Mouse (Mus musculus) large intestine, adult 2 months (tissue): Measurements from ENCODE around the gene Osbpl10. TPM values are rescaled to one million over a fixed set of nuclear protein-coding genes. Genes with fewer than 3 reads are reported as not detected.
"Not testable (repeated sequence)": the region's sequence is repeated elsewhere in the genome, so short reads cannot be mapped to it uniquely, and the experiment has no call there.

Experiments
- DNase-seq: peaks from one replicate; pipeline ENCODE4 v3.0.0-alpha.2; 2012; ENCODE audit warnings: low read depth, low spot score
- WGBS: fragments of 180-500 bp; shearing (Covaris S2); methylation state at CpG from one replicate; pipeline ENCODE4 v1.1.7; 2018; 5-methylcytosine and 5-hydroxymethylcytosine counted together
- polyA plus RNA-seq: library from polyadenylated mRNA; depleted of rRNA; stranded (reverse); fragments of >200 nt; gene quantifications from 2 replicates; pipeline ENCODE4 v1.2.3, GENCODE M21; 2012; rRNA removed

Osbpl10 gene
- polyA plus RNA-seq, 1 experiment: 13.2 TPM

DNA sequence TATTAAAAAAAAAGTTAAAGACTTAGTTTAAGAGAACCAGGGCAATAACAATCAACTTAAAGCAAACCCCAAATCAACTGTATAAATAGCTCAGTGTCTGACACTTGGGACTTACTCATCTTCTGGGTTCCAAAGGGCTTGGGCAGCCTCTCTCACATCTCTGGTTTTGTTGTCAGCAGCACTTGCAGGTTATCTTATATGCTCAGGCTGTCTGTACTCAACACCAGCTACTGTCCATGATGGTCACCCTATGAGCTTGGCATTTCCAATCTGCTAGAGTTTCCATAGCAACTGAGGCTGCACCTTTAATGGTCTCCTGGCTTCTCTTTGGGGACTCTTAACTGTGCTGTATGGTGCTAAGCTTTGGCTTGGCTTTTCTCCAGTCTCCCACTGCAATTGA is 259.6 kb downstream of the Osbpl10 start:
- no peak for DNase-seq

DNA sequence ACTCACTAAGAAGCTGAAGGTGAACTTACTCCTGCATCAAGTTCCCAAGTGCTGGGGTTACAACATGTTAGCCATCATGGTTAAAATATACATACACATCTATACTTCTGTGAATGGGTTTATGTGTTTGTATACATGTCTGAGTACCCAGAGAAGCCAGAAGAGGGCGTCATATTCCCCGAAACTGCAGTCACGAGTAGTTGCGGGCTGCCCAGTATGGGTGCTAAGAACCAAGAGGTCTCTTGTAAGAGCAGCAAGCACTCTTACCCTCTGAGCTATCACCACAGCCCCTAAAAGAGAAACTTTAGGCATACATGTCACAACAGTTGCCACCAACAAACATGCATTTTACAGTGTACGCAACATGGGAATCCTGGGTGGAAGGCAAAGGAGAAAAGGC is 261.5 kb downstream of the Osbpl10 start:
- no peak for DNase-seq
- WGBS: 94% methylated on average over 5 of the region's 5 CpGs

DNA sequence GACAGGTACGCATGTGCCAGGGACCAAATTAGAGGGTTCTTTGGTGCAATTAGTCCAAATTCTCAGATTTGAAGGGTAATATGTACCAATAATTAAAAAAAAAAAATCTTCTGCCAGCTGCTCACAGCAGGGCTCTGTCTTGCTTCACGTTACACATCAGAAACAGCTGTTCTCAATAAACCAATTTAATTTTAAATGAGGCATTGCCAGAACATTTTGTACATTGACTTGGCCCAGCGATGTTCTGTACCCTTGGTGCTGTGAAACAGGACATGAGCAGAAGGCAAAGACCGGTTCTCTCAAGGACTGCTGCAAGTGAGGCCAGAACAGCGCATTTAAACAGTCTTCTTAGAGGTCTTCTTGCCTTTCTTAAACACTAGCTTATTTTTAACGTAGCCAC is 265.3 kb downstream of the Osbpl10 start:
- DNase-seq: no peak
- 86% methylated on average over 6 of the region's 6 CpGs for WGBS

DNA sequence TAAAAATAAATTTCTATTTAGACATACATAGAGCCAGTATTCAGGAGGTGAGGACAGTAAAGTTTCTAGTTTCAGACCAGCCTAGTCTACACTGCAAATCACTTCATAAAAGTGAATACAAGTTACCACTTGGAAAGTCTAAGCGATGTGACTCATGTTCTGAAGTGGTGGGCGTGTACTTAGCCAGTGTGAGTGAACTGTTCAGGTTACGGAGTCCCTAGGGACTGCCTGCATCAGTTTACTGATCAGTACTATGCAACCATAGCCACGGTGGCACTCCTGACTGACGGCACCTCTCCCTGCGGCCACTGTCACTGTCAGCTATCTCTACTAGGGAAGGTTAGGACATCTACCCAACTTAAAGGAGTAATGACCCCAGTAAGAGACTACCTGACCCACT is 266.7 kb downstream of the Osbpl10 start:
- DNase-seq: no peak
- 70% methylated on average over 6 of the region's 6 CpGs for WGBS

DNA sequence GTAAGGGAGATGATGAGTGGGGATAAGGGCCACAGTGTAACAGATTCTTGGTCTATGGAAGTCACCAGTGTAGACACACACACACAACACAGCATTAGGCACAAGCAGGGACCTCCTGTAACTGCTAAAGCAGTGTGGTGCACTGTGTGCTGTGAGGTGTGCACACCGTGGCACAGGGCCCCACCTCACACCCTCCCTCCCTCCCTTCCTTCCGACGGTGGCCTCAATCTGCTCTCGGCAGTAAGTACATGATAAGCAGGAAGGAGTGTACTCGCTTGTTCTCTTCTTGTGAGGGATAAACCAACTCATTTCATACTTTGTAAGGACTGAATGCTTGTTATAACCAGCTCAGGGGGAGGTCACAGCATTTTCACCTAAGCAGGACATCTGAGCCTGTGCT is 270.8 kb downstream of the Osbpl10 start:
- DNase-seq: no peak
- WGBS: 53% methylated on average over 5 of the region's 5 CpGs

DNA sequence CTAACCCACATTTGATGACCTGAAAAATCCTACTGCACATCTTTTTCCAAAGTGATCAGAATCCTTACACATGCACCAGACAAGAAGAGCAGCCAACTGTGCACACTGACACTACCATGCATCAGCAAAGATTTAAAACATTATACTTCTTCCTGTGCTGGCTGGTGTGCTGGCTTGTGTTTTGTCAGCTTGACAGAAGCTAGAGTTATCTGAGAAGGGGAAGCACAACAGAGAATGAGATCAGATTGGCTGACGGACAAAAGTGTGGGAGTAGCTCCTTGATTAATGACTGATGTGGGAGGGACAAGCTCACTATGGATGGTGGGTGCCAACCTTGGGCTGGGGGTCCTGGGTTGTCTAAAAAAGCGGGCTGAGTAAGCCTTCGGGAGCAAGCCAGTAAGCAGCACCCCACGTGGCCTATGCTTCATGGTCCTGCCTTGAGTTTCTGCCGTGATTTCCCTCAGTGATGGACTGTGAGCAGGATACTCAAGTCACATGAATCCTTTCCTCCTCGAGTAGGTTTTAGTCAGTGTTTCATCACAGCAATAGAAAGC is 279.4 kb downstream of the Osbpl10 start:
- 83% methylated on average over 6 of the region's 6 CpGs for WGBS
- DNase-seq: no peak

DNA sequence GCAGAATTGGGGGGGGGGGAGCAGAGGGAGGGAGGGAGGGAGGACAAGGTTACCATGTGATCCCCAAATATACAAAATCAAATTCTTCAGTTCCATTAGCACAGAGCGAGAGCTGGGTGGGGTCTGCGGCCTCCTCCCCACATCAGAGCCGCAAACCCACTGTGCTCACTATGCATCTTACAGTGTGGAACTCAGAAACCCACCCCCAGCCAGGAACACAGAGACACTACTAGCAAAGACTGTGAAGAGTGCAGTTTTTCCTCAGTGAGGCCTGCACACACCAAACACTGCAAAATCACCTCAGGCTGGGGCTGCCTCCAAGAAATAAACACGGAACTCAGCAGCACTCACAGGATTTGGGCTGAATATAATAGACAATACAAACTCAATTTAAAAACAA is 281.5 kb downstream of the Osbpl10 start:
- DNase-seq: no peak
- WGBS: 91% methylated on average over 4 of the region's 4 CpGs

DNA sequence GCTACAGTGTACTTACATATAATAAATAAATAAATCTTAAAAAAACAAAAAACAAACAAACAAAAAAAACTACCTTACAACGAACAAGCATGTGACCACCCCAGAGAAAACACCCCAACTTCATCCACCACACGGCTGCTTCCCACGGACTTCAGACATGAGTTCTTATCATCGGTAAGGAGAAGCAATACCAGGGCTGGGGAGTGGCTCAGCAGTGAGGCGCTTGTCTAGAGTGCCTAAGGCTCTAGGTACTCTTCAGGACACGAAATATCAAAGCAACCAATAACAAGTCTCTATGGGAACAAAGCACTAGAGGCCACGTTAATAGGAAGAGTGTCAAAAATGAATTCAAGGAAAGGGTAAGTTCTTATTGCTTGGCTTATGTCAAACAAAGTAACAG is 282.1 kb downstream of the Osbpl10 start:
- DNase-seq: no peak
- 83% methylated on average over 7 of the region's 7 CpGs for WGBS

DNA sequence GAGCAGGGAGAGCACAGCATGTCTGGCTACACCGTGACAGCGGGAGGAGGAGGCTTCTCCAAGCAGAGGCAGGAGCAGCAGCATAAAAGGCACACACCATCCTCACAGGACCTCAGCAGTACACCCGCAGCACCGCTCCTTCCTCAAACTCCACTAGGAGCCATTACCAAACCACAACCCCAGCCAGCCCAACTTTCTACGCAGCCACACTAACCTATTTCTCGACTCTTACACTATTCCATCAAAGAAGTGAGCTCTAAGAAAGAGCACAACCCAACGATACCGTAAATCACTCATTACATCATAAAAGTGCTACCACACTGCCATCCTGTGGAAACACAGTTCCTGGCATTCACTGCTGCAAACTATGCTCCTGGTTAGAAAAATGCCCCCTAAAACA is 283.1 kb downstream of the Osbpl10 start:
- no peak for DNase-seq

DNA sequence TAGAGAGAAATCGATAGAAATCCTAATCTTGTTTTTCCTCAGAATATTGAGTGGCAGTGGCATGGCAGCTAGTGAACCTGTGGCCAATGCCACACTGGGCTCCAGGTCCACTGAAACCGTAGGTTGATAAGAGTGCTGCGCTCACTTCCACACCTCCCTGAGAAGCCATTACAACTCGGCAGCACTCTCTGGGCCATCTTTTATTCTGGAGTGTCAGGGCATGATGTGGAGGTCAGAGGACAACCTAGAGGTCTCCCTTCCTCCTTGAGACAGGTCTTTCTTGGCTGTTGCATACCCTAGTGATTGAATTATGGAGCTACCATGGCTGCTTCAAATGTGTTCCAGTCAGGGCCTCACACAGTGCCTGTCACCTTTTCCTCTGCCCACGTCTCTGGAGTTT is 283.5 kb downstream of the Osbpl10 start:
- WGBS: 75% methylated on average over 5 of the region's 5 CpGs

More for the DNA sequence above, 283.1 kb downstream of the Osbpl10 start:
- WGBS: 64% methylated on average over 8 of the region's 8 CpGs

DNA sequence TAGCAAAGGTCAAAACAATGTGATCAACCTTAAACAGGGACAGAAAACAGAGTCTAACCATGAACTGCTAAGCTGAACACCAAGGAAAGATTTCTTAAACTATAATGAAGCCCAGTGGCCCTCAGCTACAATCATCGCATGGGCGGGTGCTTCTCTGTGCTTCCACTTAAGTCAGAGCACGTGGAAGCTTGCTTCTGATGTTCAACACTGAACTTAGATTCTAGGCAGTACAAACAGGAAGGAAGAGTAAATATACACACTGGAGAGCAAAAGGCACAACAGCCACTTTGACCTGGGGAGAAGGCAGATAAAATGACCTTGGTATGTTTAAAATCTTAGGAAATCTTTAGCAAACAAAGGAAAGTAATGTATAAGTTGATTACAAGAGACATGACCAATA is 293.2 kb downstream of the Osbpl10 start:
- 66% methylated on average over 3 of the region's 3 CpGs for WGBS
- no peak for DNase-seq

More for the DNA sequence above, 283.5 kb downstream of the Osbpl10 start:
- DNase-seq: no peak

DNA sequence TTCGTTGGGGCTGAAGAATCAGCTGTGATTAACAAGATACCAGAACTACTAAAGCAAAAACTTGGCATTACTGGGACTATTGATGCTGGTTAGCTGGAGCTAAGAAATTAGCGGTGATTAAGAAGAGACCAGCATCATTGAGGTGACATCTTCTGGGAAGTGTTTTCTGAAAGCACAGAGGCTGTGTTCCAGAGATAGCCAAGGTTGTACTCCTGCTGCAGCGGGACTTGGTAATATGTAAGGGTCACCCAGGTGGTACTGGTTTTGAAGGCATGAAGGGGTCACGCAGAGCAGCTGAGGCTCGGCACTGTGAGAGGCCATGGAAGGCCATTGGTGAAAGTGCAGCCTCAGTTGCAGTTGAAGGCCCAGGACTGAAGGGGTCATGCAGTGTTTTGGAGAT is 294.1 kb downstream of the Osbpl10 start:
- WGBS: 93% methylated on average over 5 of the region's 5 CpGs
- not testable (repeated sequence) for DNase-seq

DNA sequence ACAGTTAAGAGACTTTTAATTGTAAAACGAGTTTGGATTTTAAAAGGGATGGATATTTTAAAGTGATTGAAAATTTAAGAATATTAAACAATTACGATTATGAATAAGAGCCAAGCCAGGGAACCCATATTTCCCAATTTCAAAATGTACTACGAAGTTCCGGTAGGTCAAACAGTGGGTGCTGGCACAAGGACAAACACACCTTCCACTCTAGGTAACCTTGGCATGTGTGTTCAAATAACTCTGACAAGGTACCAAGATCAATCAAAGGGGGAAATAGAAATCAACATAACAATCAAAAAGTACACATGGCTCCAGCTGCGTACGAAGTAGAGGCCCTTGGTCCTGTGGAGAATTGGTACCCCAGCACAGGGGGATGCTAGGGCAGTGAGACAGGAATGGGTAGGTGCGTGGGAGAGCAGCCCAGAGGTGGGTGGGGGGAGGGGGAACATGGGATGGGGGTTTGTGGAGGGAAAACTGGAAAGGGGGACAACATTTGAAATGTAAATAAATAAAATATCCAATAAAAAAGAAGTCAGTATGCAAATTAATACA is 294.8 kb downstream of the Osbpl10 start:
- WGBS: 90% methylated on average over 7 of the region's 7 CpGs
- DNase-seq: no peak

DNA sequence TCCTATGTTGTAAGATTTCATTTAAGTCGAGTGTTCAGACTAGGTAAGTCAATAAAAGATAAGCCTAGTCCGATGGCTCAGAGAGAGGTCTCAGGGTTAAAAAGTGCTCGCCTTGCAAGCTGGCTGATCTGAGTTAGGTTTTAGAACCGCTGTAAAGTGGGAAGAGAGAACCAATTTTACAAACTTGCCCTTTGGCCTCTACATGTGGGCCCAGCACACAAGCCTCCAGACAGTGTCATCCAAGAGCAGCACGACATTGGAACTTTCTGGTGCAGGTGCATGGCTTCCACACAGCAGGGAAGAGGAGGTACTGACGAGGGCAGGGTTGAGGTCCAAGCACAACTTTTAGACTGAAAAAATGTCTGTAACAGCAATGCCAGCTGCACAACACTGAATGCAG is 296.4 kb downstream of the Osbpl10 start:
- no peak for DNase-seq
- 43% methylated on average over 6 of the region's 6 CpGs for WGBS

DNA sequence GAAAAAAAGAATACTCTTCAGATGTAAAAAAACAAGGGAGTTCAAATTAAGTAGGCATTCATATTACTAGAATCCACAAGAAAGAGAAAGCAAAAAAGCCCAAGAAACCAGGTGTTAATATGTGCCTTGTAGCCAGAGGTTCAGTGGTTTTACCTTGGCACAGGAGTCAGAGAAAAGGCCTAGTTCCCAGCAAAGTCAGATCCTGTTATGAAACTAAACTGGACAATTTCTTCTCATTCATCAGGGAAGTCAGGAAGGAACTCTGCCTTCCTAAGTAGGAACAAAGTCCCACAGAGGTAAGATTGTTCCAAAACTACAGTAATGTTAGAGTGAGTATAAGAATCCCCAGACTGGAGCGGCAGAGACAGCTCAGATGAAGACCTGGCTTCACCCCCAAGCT is 300.3 kb downstream of the Osbpl10 start:
- DNase-seq: no peak
- WGBS: 89% methylated on average over 1 of the region's 1 CpGs

Other genes starting within 250 kb of the Osbpl10 start
- gene Cmtm6, start 247.5 kb upstream of the Osbpl10 start, polyA plus RNA-seq: 57.7 and 78.7 TPM in 2 replicates
- 74.3 and 77.1 TPM in 2 replicates for gene Cmtm7, start 196.7 kb upstream of the Osbpl10 start, polyA plus RNA-seq
- 2.3 and 2.4 TPM in 2 replicates for gene Cmtm8, start 134.4 kb upstream of the Osbpl10 start, polyA plus RNA-seq
- gene Gpd1l, start 44.6 kb upstream of the Osbpl10 start, polyA plus RNA-seq: 29.5 and 46.9 TPM in 2 replicates
- 97.7 and 129 TPM in 2 replicates for gene Rps27rt, start 4.2 kb downstream of the Osbpl10 start, polyA plus RNA-seq